Mouse (Mus musculus): ENCODE data around the gene Topbp1.

Topbp1 gene

DNA sequence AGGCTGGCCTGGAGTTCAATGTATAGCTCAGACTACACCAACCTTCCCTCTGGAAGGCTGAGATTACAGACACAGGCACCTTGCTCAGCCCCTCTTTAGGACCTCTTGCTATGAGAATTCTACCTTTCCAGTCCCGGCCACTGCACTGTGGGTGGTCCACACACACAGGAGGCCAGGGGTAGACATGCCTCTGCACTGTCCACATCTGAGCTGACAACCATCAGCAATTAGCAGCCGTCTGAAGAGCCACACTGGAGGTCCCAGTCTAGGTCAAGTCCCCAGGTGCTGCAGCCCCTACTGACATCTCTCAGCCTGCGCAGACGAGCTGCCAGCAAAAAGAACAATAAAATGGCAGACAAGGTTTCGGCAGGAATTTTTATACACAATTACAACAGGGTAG is 81.6 kb downstream of the Topbp1 start:
- no peak for DNase-seq (ENCODE audit: low spot score)

DNA sequence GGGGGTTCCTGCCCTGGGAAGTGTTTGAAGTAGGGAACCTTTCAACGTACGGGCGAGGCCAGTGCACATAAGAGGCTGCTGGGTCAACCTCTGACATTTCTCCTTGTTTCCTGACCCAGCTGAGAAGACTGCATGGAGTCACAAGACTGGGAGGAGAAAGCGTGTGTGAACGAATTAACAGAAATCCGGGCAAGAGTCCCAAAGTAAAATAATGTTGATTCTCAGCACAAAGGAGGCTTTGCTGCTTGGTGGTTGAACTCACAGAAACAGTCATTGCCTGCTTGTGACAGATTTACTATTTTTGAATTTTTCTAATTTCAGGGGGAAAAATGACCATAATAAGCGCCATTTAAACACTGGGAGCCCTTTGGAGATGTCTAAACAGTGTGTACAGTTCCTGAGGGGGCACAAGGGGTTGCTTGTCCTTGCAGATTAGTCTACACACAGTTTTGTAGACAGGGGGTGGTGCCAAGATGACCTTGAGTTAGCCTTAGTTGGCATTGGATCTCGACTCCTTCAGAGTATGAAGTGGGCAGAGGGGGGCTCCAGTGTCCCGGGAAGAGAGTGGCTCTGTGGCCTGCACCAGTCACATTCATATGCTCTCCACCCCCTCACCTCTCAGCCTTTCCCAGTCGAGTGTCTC is 82.1 kb downstream of the Topbp1 start:
- DNase-seq (ENCODE audit: low spot score) = no peak

- DNase-seq (ENCODE audit: low spot score) = no peak
Observed at GRCm38 (mm10) chr9:103389261-103389660, 84.2 kb downstream of the Topbp1 start.

GRCm38 (mm10) chr9:103391796-103392372 is 86.9 kb downstream of the Topbp1 start:
- no peak for DNase-seq (ENCODE audit: low spot score)

- DNase-seq (ENCODE audit: low spot score) = no peak
Observed at GRCm38 (mm10) chr9:103393256-103393655, 88.2 kb downstream of the Topbp1 start.

DNA sequence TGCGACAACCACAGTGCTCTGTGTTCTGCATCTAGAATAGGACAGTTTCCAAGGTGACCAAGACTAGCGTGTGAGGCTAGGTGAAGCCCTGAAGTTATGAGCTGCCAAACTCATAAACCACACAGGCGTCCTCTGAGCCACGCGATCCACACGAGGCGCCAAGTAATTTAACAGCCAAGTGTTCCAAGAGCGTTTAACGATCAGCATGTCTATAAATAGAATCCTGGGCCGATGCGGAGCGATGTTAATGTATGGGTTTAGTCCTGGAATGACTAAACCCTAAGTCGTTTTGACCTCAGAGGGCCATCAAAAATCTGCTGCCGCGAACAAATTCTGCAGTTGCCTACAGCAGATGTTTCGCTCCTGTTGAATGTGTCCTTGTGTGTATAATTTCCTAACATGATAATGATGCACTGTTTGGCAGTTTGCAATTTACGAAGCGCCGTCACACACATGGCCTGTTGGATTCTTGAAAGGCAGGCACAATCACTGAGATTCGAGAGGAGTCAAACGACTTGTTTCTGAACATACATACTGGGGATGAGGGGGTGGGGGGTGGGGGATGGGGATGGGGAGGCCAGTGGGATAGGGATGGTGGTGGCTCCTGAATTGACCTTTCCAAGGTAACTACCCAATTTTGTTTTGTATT is 93.6 kb downstream of the Topbp1 start:
- DNase-seq (ENCODE audit: low spot score) = no peak

All from yolk sac, embryonic 10.5 days (tissue).